Mouse (Mus musculus): Measurements from ENCODE around the gene Ucp3.

Ucp3 gene

GRCm38 (mm10) chr7:100501027-100501843 is 28.4 kb downstream of the Ucp3 start:
- in situ Hi-C loops (cut with MboI): no loop called here

GRCm38 (mm10) chr7:100501844-100502373 is 29.1 kb downstream of the Ucp3 start:
- in situ Hi-C loops (cut with MboI): no loop called here

- in situ Hi-C loops (cut with MboI): no loop called here
These were observed 29.7 kb downstream of the Ucp3 start for GRCm38 (mm10) chr7:100502374-100502922.

- in situ Hi-C loops (cut with MboI): no loop called here
These were observed 30.3 kb downstream of the Ucp3 start for GRCm38 (mm10) chr7:100503076-100503475.

- in situ Hi-C loops (cut with MboI): no loop called here
These were observed 32.1 kb downstream of the Ucp3 start for GRCm38 (mm10) chr7:100504740-100505487.

GRCm38 (mm10) chr7:100506494-100506893 is 33.7 kb downstream of the Ucp3 start:
- in situ Hi-C loops (cut with MboI): no loop called here

GRCm38 (mm10) chr7:100508670-100509069 is 35.9 kb downstream of the Ucp3 start:
- in situ Hi-C loops (cut with MboI): no loop called here

GRCm38 (mm10) chr7:100511602-100512001 is 38.8 kb downstream of the Ucp3 start:
- in situ Hi-C loops (cut with MboI): no loop called here

- in situ Hi-C loops (cut with MboI): no loop called here
These were observed 41.8 kb downstream of the Ucp3 start, which contains the start of gene Dnajb13 for GRCm38 (mm10) chr7:100514573-100514972. Gene Dnajb13, minus strand, starts transcription at chr7:100514960.

GRCm38 (mm10) chr7:100520204-100520603 is 47.4 kb downstream of the Ucp3 start:
- in situ Hi-C loops (cut with MboI): no loop called here

- in situ Hi-C loops (cut with MboI): no loop called here
These were observed 48.0 kb downstream of the Ucp3 start for GRCm38 (mm10) chr7:100520663-100521285.

- in situ Hi-C loops (cut with MboI): no loop called here
These were observed 49.4 kb downstream of the Ucp3 start for GRCm38 (mm10) chr7:100522222-100522621.

- in situ Hi-C loops (cut with MboI): no loop called here
These were observed 51.9 kb downstream of the Ucp3 start for GRCm38 (mm10) chr7:100524669-100525068.

- in situ Hi-C loops (cut with MboI): no loop called here
These were observed 58.0 kb downstream of the Ucp3 start for GRCm38 (mm10) chr7:100530766-100531165.

- in situ Hi-C loops (cut with MboI): no loop called here
These were observed 60.7 kb downstream of the Ucp3 start for GRCm38 (mm10) chr7:100533503-100533902.

- in situ Hi-C loops (cut with MboI): no loop called here
These were observed 61.4 kb downstream of the Ucp3 start for GRCm38 (mm10) chr7:100534216-100534615.

- in situ Hi-C loops (cut with MboI): no loop called here
These were observed 63.0 kb downstream of the Ucp3 start for GRCm38 (mm10) chr7:100535831-100536230.
